Mouse (Mus musculus) erythroblast, embryonic 14.5 days (primary cell): ENCODE data around the gene Gm10392. TPM values are rescaled to one million over a fixed set of nuclear protein-coding genes. Genes with fewer than 3 reads are reported as not detected.
A peak's percentile ranks its signal among the peaks of the same experiment; 100 is the strongest.

Source experiments
- H3K27me3 ChIP-seq: 2 replicates; pipeline ENCODE4 v1.6.1; 2012; ENCODE audit warnings: inconsistent platforms; ENCODE audit not compliant: control insufficient read depth
- H3K36me3 ChIP-seq: 2 replicates; pipeline ENCODE4 v1.6.1; 2012; ENCODE audit warnings: mild to moderate bottlenecking, inconsistent platforms; ENCODE audit not compliant: control insufficient read depth
- H3K4me1 ChIP-seq: 2 replicates; pipeline ENCODE4 v1.6.1; 2012; ENCODE audit warnings: inconsistent platforms; ENCODE audit not compliant: control insufficient read depth
- H3K4me3 ChIP-seq: replicated peaks from 2 replicates; pipeline ENCODE3; 2012; ENCODE audit warnings: moderate library complexity, mild to moderate bottlenecking, inconsistent platforms
- H3K9me3 ChIP-seq: 2 replicates; pipeline ENCODE4 v1.6.1; 2012; ENCODE audit warnings: low read length, inconsistent platforms, mixed read lengths; ENCODE audit not compliant: control insufficient read depth
- GATA1 ChIP-seq: IDR thresholded peaks from 2 replicates; pipeline ENCODE4 v1.6.1; 2012; ENCODE audit warnings: low read length, inconsistent platforms, mixed read lengths
- TAL1 ChIP-seq: IDR thresholded peaks from 3 replicates; pipeline ENCODE4 v1.6.1; 2012; ENCODE audit warnings: low read length, inconsistent platforms, mixed read lengths
- polyA plus RNA-seq: library from polyadenylated mRNA; stranded (reverse); fragments of >175 nt; gene quantifications from 2 replicates; pipeline ENCODE4 v1.2.3, GENCODE M21; 2012

The Gm10392 gene
- polyA plus RNA-seq, 1 experiment = not detected

DNA sequence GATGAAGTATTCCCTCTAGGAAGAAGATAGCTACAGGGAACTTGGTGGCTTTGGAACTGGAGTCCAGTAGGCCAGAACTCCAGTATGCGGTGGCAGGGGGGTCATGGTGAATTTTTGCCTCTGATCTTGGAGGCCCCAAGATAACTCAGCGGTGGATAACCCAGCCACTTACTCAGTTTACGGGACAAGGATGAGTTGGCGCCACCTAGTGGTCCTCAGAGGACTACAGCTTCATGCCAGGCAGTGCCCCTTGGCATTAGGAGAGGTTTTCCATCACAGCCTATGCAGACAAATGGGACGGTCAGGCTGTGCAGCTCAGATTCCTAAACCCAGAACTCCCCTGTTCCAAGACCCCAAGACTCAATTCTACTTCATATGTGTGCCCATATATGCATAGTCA, 17.6 kb downstream of the Gm10392 start:
- Histone ChIP-seq H3K4me1 (peaks cover 24% of the 10 kb centered on the region), H3K9me3 (no peaks in the 10 kb centered on the region), H3K36me3 (peaks cover 71% of the 10 kb centered on the region), H3K4me3 (no peak overlapping the region), H3K27me3 (no peaks in the 10 kb centered on the region)
- TF ChIP-seq TAL1 (no peak), GATA1 (no peak)

DNA sequence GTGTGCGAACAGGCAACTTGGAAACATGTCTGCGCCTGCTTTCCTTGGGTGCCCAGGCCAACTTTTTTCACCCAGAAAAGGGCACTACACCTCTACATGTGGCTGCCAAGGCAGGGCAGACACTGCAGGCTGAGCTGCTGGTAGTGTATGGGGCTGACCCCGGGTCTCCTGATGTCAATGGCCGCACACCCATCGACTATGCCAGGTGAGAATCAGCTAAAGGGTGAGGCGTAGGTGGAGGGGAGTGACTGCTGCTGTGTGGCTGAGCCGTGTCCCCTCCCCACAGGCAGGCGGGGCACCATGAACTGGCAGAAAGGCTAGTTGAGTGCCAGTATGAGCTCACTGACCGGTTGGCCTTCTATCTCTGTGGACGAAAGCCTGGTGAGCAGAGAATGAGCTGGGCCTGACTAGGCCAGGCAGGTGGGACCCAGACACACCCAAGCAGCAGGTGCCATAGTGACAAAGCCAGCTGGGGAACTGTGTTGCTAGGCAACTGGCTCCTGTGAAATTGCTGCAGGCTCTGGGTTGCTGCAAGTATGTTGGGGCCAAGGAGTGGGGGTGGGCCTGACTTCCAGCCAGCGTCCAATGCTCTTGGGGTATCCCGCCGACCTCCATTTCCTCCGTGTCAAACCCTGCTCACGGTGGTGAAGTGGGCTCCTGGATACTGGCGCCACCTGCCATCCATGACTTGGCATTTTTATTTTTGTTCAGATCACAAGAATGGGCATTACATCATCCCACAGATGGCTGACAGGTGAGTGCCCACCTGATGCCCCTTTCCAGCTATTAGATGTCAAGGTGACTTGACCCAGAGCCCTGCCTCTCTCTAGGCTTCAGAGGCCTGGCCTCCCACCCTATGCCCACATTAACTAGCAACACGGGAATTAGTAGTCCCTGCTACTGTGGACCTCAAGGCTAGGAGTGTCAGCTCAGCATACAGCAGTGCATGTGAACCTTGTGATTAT, 18.4 kb downstream of the Gm10392 start:
- Histone ChIP-seq H3K27me3 (no peaks in the 10 kb centered on the region), H3K4me1 (peaks cover 28% of the 10 kb centered on the region), H3K36me3 (peaks cover 64% of the 10 kb centered on the region), H3K9me3 (no peaks in the 10 kb centered on the region), H3K4me3 (no peak overlapping the region)
- no peak for TF ChIP-seq TAL1
- TF ChIP-seq GATA1 = no peak

DNA sequence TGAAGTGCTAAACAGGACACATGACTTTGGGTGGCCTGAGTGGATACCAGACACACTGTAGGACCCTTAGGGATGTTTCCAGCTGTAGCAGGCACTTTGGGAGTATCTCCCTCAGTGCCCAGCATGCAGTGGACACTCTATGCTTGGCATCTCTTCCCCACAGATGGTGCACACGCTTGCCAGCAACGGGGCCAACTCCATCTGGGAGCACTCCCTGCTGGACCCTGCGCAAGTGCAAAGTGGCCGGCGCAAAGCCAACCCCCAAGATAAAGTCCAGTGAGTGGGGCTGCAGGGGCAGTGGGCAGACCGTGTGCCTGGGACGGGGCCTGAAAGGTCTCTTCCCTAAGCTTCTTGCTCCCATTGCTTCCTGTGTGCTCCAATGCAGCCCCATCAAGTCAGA, 19.6 kb downstream of the Gm10392 start:
- Histone ChIP-seq H3K9me3 (no peaks in the 10 kb centered on the region), H3K27me3 (no peaks in the 10 kb centered on the region), H3K4me1 (peaks cover 40% of the 10 kb centered on the region), H3K36me3 (peaks cover 51% of the 10 kb centered on the region), H3K4me3 (no peak overlapping the region)
- TF ChIP-seq GATA1 (no peak), TAL1 (no peak)

DNA sequence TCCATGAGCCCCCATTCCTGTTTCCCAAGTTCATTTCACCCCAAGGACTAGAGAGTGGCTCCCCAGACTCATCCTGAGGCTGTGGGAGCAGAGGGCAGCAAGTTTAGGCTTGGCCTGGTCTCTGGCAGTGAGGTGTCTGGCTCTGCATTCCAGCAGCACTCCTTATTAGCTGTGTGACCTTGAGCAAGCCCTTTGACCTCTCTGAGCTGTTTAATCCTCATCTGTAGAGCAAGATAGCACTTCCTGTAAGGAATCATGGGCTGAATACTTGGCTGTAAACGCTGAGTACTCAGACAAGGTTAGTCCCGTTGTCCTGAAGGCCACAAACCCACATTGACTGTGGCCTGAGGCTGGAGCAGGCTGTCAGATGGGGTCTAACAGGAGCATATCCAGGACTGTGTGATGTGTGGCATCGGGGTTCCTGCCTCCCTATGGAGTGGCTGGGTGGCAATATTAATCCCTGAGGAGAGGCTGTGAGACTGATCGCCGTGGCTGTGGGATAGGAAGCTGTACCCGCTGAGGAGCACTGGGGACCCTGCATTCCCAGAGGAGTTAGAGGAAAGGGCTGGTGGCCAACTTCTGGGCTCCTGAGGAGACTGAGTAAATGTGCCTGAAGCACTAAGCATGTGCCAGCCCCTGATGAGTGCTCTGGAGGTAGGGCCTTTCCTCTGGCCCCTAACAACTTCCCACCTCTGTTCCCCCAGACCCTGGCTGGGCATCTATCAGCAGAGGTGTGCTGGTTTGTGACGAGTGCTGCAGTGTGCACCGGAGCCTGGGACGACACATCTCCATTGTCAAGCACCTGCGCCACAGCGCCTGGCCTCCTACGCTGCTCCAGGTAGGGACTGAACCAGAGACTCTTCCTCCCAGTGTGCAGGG, 20.5 kb downstream of the Gm10392 start:
- TF ChIP-seq TAL1 (no peak), GATA1 (no peak)
- peaks cover 3% of the 10 kb centered on the region; the same call in 1 of the 2 replicates for H3K27me3 ChIP-seq
- no peaks in the 10 kb centered on the region for H3K9me3 ChIP-seq
- peaks cover 48% of the 10 kb centered on the region for H3K4me1 ChIP-seq
- H3K4me3 ChIP-seq = no peak overlapping the region
- H3K36me3 ChIP-seq = peaks cover 42% of the 10 kb centered on the region

DNA sequence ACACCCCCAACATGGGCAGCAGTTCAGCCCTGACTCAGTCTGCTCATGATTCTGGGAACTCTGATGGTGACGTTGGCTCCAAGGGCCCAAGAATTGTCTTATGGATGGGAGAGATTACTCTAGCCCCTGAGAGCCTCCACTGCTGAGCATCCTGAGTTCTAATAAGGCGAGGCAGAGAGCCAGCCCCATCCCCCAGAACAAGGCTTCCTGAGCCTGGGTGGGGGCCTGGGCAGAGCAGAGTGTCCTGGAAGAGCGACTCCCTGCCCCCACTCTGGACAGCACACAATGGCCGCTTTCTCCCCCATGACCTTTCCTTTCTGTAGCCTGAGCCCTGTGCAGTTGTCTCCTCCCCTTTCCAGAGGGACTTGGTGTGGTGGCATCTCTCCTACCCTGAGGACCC, 21.1 kb downstream of the Gm10392 start:
- H3K4me1 ChIP-seq = peaks cover 49% of the 10 kb centered on the region
- no peak for TF ChIP-seq GATA1
- no peak for TF ChIP-seq TAL1
- H3K9me3 ChIP-seq = no peaks in the 10 kb centered on the region
- H3K27me3 ChIP-seq = peaks cover 3% of the 10 kb centered on the region; the same call in 1 of the 2 replicates
- H3K4me3 ChIP-seq = no peak overlapping the region
- H3K36me3 ChIP-seq = peaks cover 36% of the 10 kb centered on the region

DNA sequence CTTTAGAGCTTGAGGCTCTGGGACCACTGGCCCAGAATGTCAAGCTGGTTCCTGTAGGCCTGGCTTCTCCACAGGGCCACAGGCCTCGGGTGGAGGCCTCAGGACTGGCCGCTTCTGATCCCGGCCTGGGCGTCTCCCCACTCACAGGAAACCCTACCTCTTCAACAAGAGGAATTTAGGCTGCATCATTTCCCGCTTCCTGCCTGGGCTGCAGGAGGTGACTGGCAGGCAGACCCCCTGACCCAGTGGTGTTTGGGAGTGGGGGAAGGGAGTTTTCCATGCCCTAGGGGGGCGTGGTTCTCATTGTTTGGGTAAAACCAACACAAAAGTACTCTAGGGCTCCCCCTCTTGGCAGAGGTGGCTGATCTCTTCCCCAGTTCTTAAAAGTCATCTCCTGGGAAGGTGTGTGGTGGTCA, 21.6 kb downstream of the Gm10392 start:
- Histone ChIP-seq H3K4me3 (no peak overlapping the region), H3K27me3 (peaks cover 3% of the 10 kb centered on the region; the same call in 1 of the 2 replicates), H3K9me3 (no peaks in the 10 kb centered on the region), H3K36me3 (peaks cover 31% of the 10 kb centered on the region), H3K4me1 (peaks cover 54% of the 10 kb centered on the region)
- no peak for TF ChIP-seq GATA1
- TF ChIP-seq TAL1 = no peak

DNA sequence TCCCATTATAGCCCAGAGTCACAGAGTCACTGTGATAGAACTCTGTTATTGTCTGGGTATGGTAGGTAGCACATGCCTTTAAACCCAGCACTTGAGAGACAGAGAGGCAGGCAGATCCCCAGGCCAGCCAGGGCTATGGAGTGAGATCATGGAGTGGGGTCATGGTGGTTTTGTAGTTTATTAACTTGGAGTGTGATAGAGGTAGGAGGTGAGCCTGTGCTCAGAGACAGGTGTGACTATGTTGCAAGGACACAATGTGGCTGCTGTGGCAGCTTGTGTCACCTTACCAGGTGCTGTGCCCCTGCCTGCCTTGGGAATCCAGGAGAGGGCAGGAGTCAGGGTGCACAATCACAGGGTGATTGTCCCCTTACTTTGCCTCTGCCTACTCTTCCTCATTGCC, 23.5 kb downstream of the Gm10392 start:
- Histone ChIP-seq H3K27me3 (peaks cover 19% of the 10 kb centered on the region), H3K9me3 (no peaks in the 10 kb centered on the region), H3K4me3 (no peak overlapping the region), H3K4me1 (peaks cover 64% of the 10 kb centered on the region), H3K36me3 (peaks cover 22% of the 10 kb centered on the region)
- TF ChIP-seq GATA1 = no peak
- no peak for TF ChIP-seq TAL1

DNA sequence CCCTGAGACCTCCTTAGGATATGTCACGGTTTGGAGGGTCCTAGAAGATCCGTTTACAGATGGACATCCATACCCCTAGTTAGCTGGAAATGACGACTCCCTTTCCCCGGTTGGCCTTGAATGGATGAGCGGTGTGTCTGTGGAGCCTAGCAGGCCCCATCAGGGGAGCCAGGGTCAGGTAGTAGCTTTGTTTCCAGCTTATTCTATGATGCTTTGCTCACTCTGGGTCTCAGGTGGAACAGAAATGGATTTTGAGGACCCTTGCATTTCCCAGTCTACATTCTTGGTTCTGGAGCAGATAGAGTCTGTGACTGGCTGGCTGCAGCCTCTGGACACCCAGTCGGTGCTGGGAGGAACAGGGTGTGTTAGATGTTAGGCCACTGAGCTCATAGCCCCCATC, 24.2 kb downstream of the Gm10392 start:
- Histone ChIP-seq H3K4me3 (no peak overlapping the region), H3K9me3 (peaks cover 2% of the 10 kb centered on the region; the same call in 1 of the 2 replicates), H3K4me1 (peaks cover 69% of the 10 kb centered on the region), H3K27me3 (peaks cover 26% of the 10 kb centered on the region), H3K36me3 (peaks cover 14% of the 10 kb centered on the region)
- TF ChIP-seq GATA1 (no peak), TAL1 (no peak)

DNA sequence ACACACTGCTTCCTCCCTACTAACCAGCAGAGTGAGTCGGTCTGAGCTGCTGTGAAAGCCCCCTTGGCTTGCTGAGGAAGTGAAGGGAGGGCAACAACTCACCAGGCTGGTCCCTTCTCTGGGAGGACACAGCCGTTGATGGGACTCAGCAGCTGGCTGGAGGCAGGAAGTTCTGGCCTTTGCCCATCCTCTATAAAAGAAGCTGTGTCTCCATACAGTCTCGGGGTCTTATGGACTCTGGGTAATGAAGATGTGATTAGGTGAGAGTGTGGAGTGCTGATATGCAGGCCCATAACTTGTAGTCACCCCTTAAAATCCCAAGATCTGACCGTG, 24.7 kb downstream of the Gm10392 start:
- H3K27me3 ChIP-seq = peaks cover 31% of the 10 kb centered on the region
- peak overlapping the region; percentile 65 for H3K4me3 ChIP-seq
- no peak for TF ChIP-seq TAL1
- no peak for TF ChIP-seq GATA1
- peaks cover 10% of the 10 kb centered on the region for H3K36me3 ChIP-seq
- H3K4me1 ChIP-seq = peaks cover 71% of the 10 kb centered on the region
- H3K9me3 ChIP-seq = peaks cover 2% of the 10 kb centered on the region; the same call in 1 of the 2 replicates
